Mouse (Mus musculus) G1E (cell line): ENCODE measurements around the gene Srr.

ENCODE experiments used
- GATA1 ChIP-seq: IDR thresholded peaks from 2 replicates; pipeline ENCODE4 v1.6.1; 2012; ENCODE audit warnings: borderline replicate concordance, low read length, inconsistent platforms, mixed read lengths
- POLR2AphosphoS5 ChIP-seq: IDR thresholded peaks from 2 replicates; pipeline ENCODE4 v1.6.1; 2012; ENCODE audit warnings: low read depth, low read length, inconsistent platforms; ENCODE audit not compliant: insufficient replicate concordance

DNA sequence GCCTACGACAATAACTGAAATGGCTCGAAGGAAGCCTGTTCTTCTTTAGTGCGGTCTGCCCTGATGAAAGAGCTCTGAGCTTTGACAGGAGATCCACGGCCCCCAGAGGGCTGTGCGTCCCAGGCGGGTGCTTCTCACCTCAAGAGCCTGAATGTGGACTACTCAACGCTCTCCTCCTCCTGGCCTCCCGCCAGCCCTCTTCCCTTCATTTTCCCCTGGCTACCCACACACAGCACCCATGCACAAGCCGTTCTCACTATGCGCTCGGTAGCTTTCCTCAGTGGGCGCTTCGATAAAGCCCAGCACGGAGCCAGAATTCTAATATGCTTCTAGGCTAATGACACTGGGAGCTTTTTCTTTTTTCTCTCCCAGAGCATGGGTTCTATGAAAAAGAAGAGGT lies 43.8 kb downstream of the Srr start:
- no peak for TF ChIP-seq POLR2AphosphoS5
- no peak for TF ChIP-seq GATA1
